Mouse (Mus musculus) limb, embryonic 11.5 days (tissue): ENCODE data around the gene Lactb. TPM values are rescaled to one million over a fixed set of nuclear protein-coding genes. Genes with fewer than 3 reads are reported as not detected.
A peak's percentile ranks its signal among the peaks of the same experiment; 100 is the strongest.

Experiments used
- ATAC-seq: fragments of 200-750 bp; cut with Nextera tagmentation; 2 replicates; pipeline ENCODE4 v1.8.0; 2017; ENCODE audit warnings: low read depth; ENCODE audit not compliant: insufficient number of reproducible peaks, low FRiP score, low TSS enrichment
- DNase-seq: peaks from one replicate; pipeline ENCODE4 v3.0.0-alpha.2; 2015; ENCODE audit warnings: low spot score
- H3K27ac ChIP-seq: fragments of 300-500 bp; sonication (generic); replicated peaks from 2 replicates; pipeline ENCODE4 v1.5.1; 2014; ENCODE audit warnings: low read depth, mild to moderate bottlenecking, low read length
- H3K27me3 ChIP-seq: fragments of 300-500 bp; sonication (generic); 2 replicates; pipeline ENCODE4 v1.6.1; 2014; ENCODE audit warnings: mild to moderate bottlenecking, low read length, mixed read lengths; ENCODE audit not compliant: control insufficient read depth, insufficient read depth
- H3K36me3 ChIP-seq: fragments of 300-500 bp; sonication (generic); 2 replicates; pipeline ENCODE4 v1.6.1; 2014; ENCODE audit warnings: mild to moderate bottlenecking, low read length, moderate library complexity, mixed read lengths; ENCODE audit not compliant: control insufficient read depth, insufficient read depth
- H3K4me1 ChIP-seq: fragments of 300-500 bp; sonication (generic); 2 replicates; pipeline ENCODE4 v1.6.1; 2014; ENCODE audit warnings: low read length, mixed read lengths; ENCODE audit not compliant: control insufficient read depth, insufficient read depth
- H3K4me2 ChIP-seq: fragments of 300-500 bp; sonication (generic); 2 replicates; pipeline ENCODE4 v1.6.1; 2014; ENCODE audit warnings: low read depth, mild to moderate bottlenecking, moderate library complexity; ENCODE audit not compliant: severe bottlenecking
- H3K4me3 ChIP-seq: fragments of 300-500 bp; sonication (generic); 2 replicates; pipeline ENCODE4 v1.5.1; 2014; ENCODE audit warnings: low read depth, low read length
- H3K9ac ChIP-seq: fragments of 300-500 bp; sonication (generic); 2 replicates; pipeline ENCODE4 v1.6.1; 2014; ENCODE audit warnings: mild to moderate bottlenecking, low read length
- H3K9me3 ChIP-seq: fragments of 300-500 bp; sonication (generic); 2 replicates; pipeline ENCODE4 v1.6.1; 2016; ENCODE audit warnings: low read length; ENCODE audit not compliant: control insufficient read depth
- WGBS: fragments of 180-500 bp; shearing (Covaris S2); extraction: QIAGEN DNeasy Blood & Tissue Kit; methylation state at CpG from one replicate; pipeline ENCODE4 v1.1.7; 2014; 5-methylcytosine and 5-hydroxymethylcytosine counted together
- polyA plus RNA-seq: library from polyadenylated mRNA; unstranded; fragments of >200 nt; fragmentation: Nextera tagmentation; extraction: Ambion mirVana; gene quantifications from 2 replicates; pipeline ENCODE4 v1.2.1, GENCODE M21; 2014

Lactb gene
- polyA plus RNA-seq, 1 experiment from 2014 or later: 9.0 TPM

- Histone ChIP-seq H3K4me2 (peak overlapping the region; percentile 81), H3K9ac (peak overlapping the region; percentile 47), H3K9me3 (no peaks in the 10 kb centered on the region), H3K4me3 (peak overlapping the region; percentile 78), H3K27ac (peak overlapping the region; percentile 53; the same call in 1 of the 2 replicates), H3K27me3 (no peaks in the 10 kb centered on the region), H3K36me3 (no peaks in the 10 kb centered on the region), H3K4me1 (no peaks in the 10 kb centered on the region)
- WGBS: under 1% methylated on average over 41 of the region's 41 CpGs
- ATAC-seq: peak; percentile 82
- peak; percentile 88 for DNase-seq
Observed at GRCm38 (mm10) chr9:66974721-66975225, 511 bp downstream of the Lactb start.

GRCm38 (mm10) chr9:66971116-66971515, 4.2 kb downstream of the Lactb start:
- Histone ChIP-seq H3K4me3 (no peak overlapping the region), H3K27me3 (no peaks in the 10 kb centered on the region), H3K9ac (no peak overlapping the region), H3K4me2 (no peak overlapping the region), H3K4me1 (no peaks in the 10 kb centered on the region), H3K27ac (no peak overlapping the region), H3K36me3 (no peaks in the 10 kb centered on the region), H3K9me3 (no peaks in the 10 kb centered on the region)
- WGBS: 89% methylated on average over 8 of the region's 8 CpGs
- ATAC-seq (no peak), DNase-seq (no peak)

GRCm38 (mm10) chr9:66967492-66967891, 7.8 kb downstream of the Lactb start:
- Histone ChIP-seq H3K4me3 (no peak overlapping the region), H3K4me2 (no peak overlapping the region), H3K27me3 (no peaks in the 10 kb centered on the region), H3K9ac (no peak overlapping the region), H3K27ac (no peak overlapping the region), H3K4me1 (no peaks in the 10 kb centered on the region), H3K9me3 (no peaks in the 10 kb centered on the region), H3K36me3 (no peaks in the 10 kb centered on the region)
- DNase-seq (no peak), ATAC-seq (no peak)
- WGBS: 88% methylated on average over 8 of the region's 8 CpGs

GRCm38 (mm10) chr9:66961478-66961877, 13.8 kb downstream of the Lactb start:
- no peak overlapping the region for H3K27ac ChIP-seq
- H3K9ac ChIP-seq: no peak overlapping the region
- no peak for ATAC-seq
- no peaks in the 10 kb centered on the region for H3K36me3 ChIP-seq
- no peaks in the 10 kb centered on the region for H3K9me3 ChIP-seq
- H3K4me1 ChIP-seq: no peaks in the 10 kb centered on the region
- DNase-seq: no peak
- no peaks in the 10 kb centered on the region for H3K27me3 ChIP-seq
- H3K4me3 ChIP-seq: no peak overlapping the region
- no peak overlapping the region for H3K4me2 ChIP-seq
- 80% methylated on average over 3 of the region's 3 CpGs for WGBS

- WGBS: 84% methylated on average over 3 of the region's 3 CpGs
- Histone ChIP-seq H3K4me2 (no peak overlapping the region), H3K9me3 (no peaks in the 10 kb centered on the region), H3K9ac (no peak overlapping the region), H3K27me3 (no peaks in the 10 kb centered on the region), H3K27ac (no peak overlapping the region), H3K36me3 (no peaks in the 10 kb centered on the region), H3K4me3 (no peak overlapping the region), H3K4me1 (no peaks in the 10 kb centered on the region)
- DNase-seq (no peak), ATAC-seq (no peak)
Observed at GRCm38 (mm10) chr9:66957451-66957850, 17.8 kb downstream of the Lactb start.

GRCm38 (mm10) chr9:66952886-66953285, 22.4 kb downstream of the Lactb start:
- no peak overlapping the region for H3K4me2 ChIP-seq
- ATAC-seq (no peak), DNase-seq (no peak)
- WGBS: 89% methylated on average over 2 of the region's 2 CpGs
- no peak overlapping the region for H3K4me3 ChIP-seq
- no peaks in the 10 kb centered on the region for H3K36me3 ChIP-seq
- no peak overlapping the region for H3K9ac ChIP-seq
- no peaks in the 10 kb centered on the region for H3K27me3 ChIP-seq
- H3K27ac ChIP-seq: no peak overlapping the region
- no peaks in the 10 kb centered on the region for H3K4me1 ChIP-seq
- H3K9me3 ChIP-seq: no peaks in the 10 kb centered on the region

GRCm38 (mm10) chr9:66952321-66952720, 23.0 kb downstream of the Lactb start:
- Histone ChIP-seq H3K9me3 (no peaks in the 10 kb centered on the region), H3K9ac (no peak overlapping the region), H3K4me1 (no peaks in the 10 kb centered on the region), H3K4me2 (no peak overlapping the region), H3K27ac (no peak overlapping the region), H3K36me3 (no peaks in the 10 kb centered on the region), H3K4me3 (no peak overlapping the region), H3K27me3 (no peaks in the 10 kb centered on the region)
- DNase-seq (no peak), ATAC-seq (no peak)
- 80% methylated on average over 8 of the region's 8 CpGs for WGBS

- H3K36me3 ChIP-seq: no peaks in the 10 kb centered on the region
- no peak overlapping the region for H3K4me3 ChIP-seq
Observed at GRCm38 (mm10) chr9:66948536-66948935, 26.7 kb downstream of the Lactb start.

More at GRCm38 (mm10) chr9:66948536-66948935, 26.7 kb downstream of the Lactb start:
- Histone ChIP-seq H3K9me3 (no peaks in the 10 kb centered on the region), H3K27me3 (no peaks in the 10 kb centered on the region), H3K9ac (no peak overlapping the region), H3K4me2 (no peak overlapping the region), H3K4me1 (no peaks in the 10 kb centered on the region), H3K27ac (no peak overlapping the region)
- no peak for DNase-seq
- no peak for ATAC-seq
- 99% methylated on average over 2 of the region's 2 CpGs for WGBS
